Comparison of ENCODE assay signal across 16 mouse cellular contexts in the genomic region with DNA sequence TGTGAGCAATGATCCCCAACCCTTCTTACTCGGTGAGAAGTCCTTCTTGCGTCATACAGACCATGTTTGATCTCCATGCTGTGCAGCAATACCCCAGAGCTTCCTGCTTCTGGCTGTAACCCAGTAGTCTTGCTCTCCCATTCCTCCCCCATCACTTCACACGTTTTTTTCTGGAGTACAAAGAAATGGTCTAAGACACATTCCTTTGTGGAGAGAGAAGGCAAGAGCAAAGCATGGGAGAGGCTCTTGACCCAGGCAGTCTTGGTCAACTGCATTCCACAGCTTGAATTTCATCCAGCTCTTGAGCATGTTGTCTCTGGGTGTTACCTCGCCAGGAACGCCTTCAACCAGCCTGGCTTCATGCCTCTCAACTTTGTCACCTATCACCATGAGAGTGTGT. TPM values are rescaled to one million over a fixed set of nuclear protein-coding genes. Genes with fewer than 3 reads are reported as not detected.
DNase-seq lines count a peak whose midpoint lies in the region; ATAC-seq and TF ChIP-seq lines count a peak whose summit lies in the region.
"Had no signal": no experiment of that assay in that cellular context is flagged by ENCODE, and none has a peak within 500 bp of the region (broad histone marks: within the 10 kb centered on the region; RNA-seq: fewer than 3 reads in every experiment).

No protein-coding gene starts in this region.

- H3K9ac ChIP-seq in kidney, postnatal 0 days (ENCODE audit: low read depth, low read length), result no peak overlapping the region
- no peak overlapping the region for H3K9ac ChIP-seq in kidney, embryonic 14.5 days (ENCODE audit: low read depth, low read length)
- no peak overlapping the region for H3K9ac ChIP-seq in stomach, embryonic 16.5 days (ENCODE audit: low read length)
- H3K9ac ChIP-seq: limb, embryonic 13.5 days had no signal

- no peak for TF ChIP-seq CTCF in kidney, postnatal 0 days (IDR thresholded peaks at IDR 0.05; ENCODE audit: low read depth)
- no peak for TF ChIP-seq CTCF in gastrocnemius, adult 2 months (IDR thresholded peaks at IDR 0.05)

- H3K4me1 ChIP-seq in kidney, postnatal 0 days (replicated peaks; ENCODE audit: insufficient read depth, low read length), result no peaks in the 10 kb centered on the region
- H3K4me1 ChIP-seq in kidney, embryonic 14.5 days (ENCODE audit: control insufficient read depth, insufficient read depth, low read length), result no peaks in the 10 kb centered on the region
- no peaks in the 10 kb centered on the region; the same call in 1 of the 2 replicates for H3K4me1 ChIP-seq in stomach, embryonic 16.5 days (ENCODE audit: control insufficient read depth, insufficient read depth, low read length)

- no peak overlapping the region for H3K4me2 ChIP-seq in kidney, postnatal 0 days (ENCODE audit: low read length)
- H3K4me2 ChIP-seq in kidney, embryonic 14.5 days (replicated peaks; ENCODE audit: low read depth, low read length), result no peak overlapping the region
- H3K4me2 ChIP-seq in stomach, embryonic 16.5 days (ENCODE audit: low read depth, low read length), result no peak overlapping the region
- H3K4me2 ChIP-seq: limb, embryonic 13.5 days had no signal

- no peaks in the 10 kb centered on the region for H3K27me3 ChIP-seq in kidney, postnatal 0 days (ENCODE audit: insufficient read depth, low read length)
- no peaks in the 10 kb centered on the region for H3K27me3 ChIP-seq in kidney, embryonic 14.5 days (ENCODE audit: control insufficient read depth, insufficient read depth, low read length)
- H3K27me3 ChIP-seq in stomach, embryonic 16.5 days (ENCODE audit: control insufficient read depth, insufficient read depth, low read length), result no peaks in the 10 kb centered on the region
- H3K27me3 ChIP-seq: limb, embryonic 13.5 days had no signal

- H3K36me3 ChIP-seq in kidney, postnatal 0 days (ENCODE audit: insufficient read depth, low read length), result no peaks in the 10 kb centered on the region
- H3K36me3 ChIP-seq in kidney, embryonic 14.5 days (ENCODE audit: control insufficient read depth, insufficient read depth, low read length), result no peaks in the 10 kb centered on the region
- no peaks in the 10 kb centered on the region for H3K36me3 ChIP-seq in stomach, embryonic 16.5 days (ENCODE audit: control insufficient read depth, insufficient read depth, low read length)
- H3K36me3 ChIP-seq: G1E; hindbrain, embryonic 10.5 days; limb, embryonic 13.5 days had no signal

- no peak overlapping the region for H3K27ac ChIP-seq in kidney, postnatal 0 days
- no peak overlapping the region for H3K27ac ChIP-seq in kidney, embryonic 14.5 days (ENCODE audit: low read depth, low read length)
- no peak overlapping the region for H3K27ac ChIP-seq in stomach, embryonic 16.5 days (ENCODE audit: low read length)
- H3K27ac ChIP-seq in gastrocnemius, adult 2 months, result no peak overlapping the region
- H3K27ac ChIP-seq: hindbrain, embryonic 10.5 days; limb, embryonic 13.5 days; macrophage had no signal

- H3K4me3 ChIP-seq in kidney, postnatal 0 days (replicated peaks; ENCODE audit: low read depth, low read length), result no peak overlapping the region
- H3K4me3 ChIP-seq in kidney, embryonic 14.5 days (ENCODE audit: low read length), result no peak overlapping the region
- H3K4me3 ChIP-seq in stomach, embryonic 16.5 days (replicated peaks; ENCODE audit: low read length), result no peak overlapping the region
- no peak overlapping the region for H3K4me3 ChIP-seq in gastrocnemius, adult 2 months
- H3K4me3 ChIP-seq: hindbrain, embryonic 10.5 days; limb, embryonic 13.5 days had no signal

- no peaks in the 10 kb centered on the region for H3K9me3 ChIP-seq in kidney, postnatal 0 days (replicated peaks; ENCODE audit: low read length)
- H3K9me3 ChIP-seq in kidney, embryonic 14.5 days (ENCODE audit: control insufficient read depth, low read length), result no peaks in the 10 kb centered on the region
- no peaks in the 10 kb centered on the region for H3K9me3 ChIP-seq in stomach, embryonic 16.5 days (replicated peaks; ENCODE audit: control insufficient read depth, low read length)
- H3K9me3 ChIP-seq: G1E; hindbrain, embryonic 10.5 days; limb, embryonic 13.5 days had no signal

- DNase-seq in kidney, postnatal 0 days (ENCODE audit: low spot score), result peak; percentile 69
- peak; percentile 79 for DNase-seq in adipocyte (ENCODE audit: low spot score)
- peak; percentile 83 for DNase-seq in lung, postnatal 10 days
- no peak for DNase-seq in gastrocnemius, adult 2 months
- DNase-seq in gastrocnemius, postnatal 14 days, result no peak
- no peak for DNase-seq in right cerebral cortex, adult 18-20 months
- DNase-seq: cerebellum, postnatal 25 days had no signal

- intact Hi-C loops in gastrocnemius, adult 2 months (cut with DNase I), result no loop called here
- intact Hi-C loops in gastrocnemius, postnatal 14 days (cut with DNase I; ENCODE audit: low total_unique reads), result no loop called here

- WGBS in kidney, postnatal 0 days, result 50% methylated on average over 5 of the region's 5 CpGs
- WGBS in kidney, embryonic 14.5 days, result 70% methylated on average over 5 of the region's 5 CpGs
- WGBS in stomach, embryonic 16.5 days, result 61% methylated on average over 5 of the region's 5 CpGs

- no peak for ATAC-seq in kidney, postnatal 0 days (replicated peaks; ENCODE audit: low FRiP score, low read depth)
- ATAC-seq in kidney, embryonic 14.5 days (ENCODE audit: low FRiP score, low TSS enrichment), result no peak
- peak; percentile 53; the same call in 1 of the 2 replicates for ATAC-seq in stomach, embryonic 16.5 days (ENCODE audit: insufficient read depth, low FRiP score)

RNA-seq across cellular contexts. Expression of a gene that starts 39.9 kb away (rescaled TPM):
- 3.6 and 3.9 TPM in 2 replicates for polyA plus RNA-seq in kidney, postnatal 0 days (2015; fragmentation: Nextera tagmentation; extraction: Ambion mirVana)
- 2.0 and 3.2 TPM in 2 replicates for polyA plus RNA-seq in kidney, embryonic 14.5 days (2014; fragmentation: Nextera tagmentation; extraction: Ambion mirVana)
- 6.9 and 11.2 TPM in 2 replicates for polyA plus RNA-seq in stomach, embryonic 16.5 days (2015; fragmentation: Nextera tagmentation; extraction: Ambion mirVana)
- 1 to 10 TPM; 2.2 to 5.4 TPM for total RNA-seq in gastrocnemius, adult 2 months (2021)
- 1 to 10 TPM; 9.7 to 9.8 TPM for total RNA-seq in gastrocnemius, postnatal 14 days (2021)
- total RNA-seq: G1E had no signal
- polyA plus RNA-seq: G1E had no signal

RNA-seq across cellular contexts. Expression of a gene that starts 56.5 kb away (rescaled TPM):
- 0.77 and 1.0 TPM in 2 replicates for polyA plus RNA-seq in kidney, postnatal 0 days (2015; fragmentation: Nextera tagmentation; extraction: Ambion mirVana)
- 1.6 and 1.7 TPM in 2 replicates for polyA plus RNA-seq in kidney, embryonic 14.5 days (2014; fragmentation: Nextera tagmentation; extraction: Ambion mirVana)
- 1.3 and 3.2 TPM in 2 replicates for polyA plus RNA-seq in stomach, embryonic 16.5 days (2015; fragmentation: Nextera tagmentation; extraction: Ambion mirVana)
- total RNA-seq in gastrocnemius, adult 2 months (2021), result not detected
- total RNA-seq in gastrocnemius, postnatal 14 days (2021), result under 1 TPM in 1 of 2 experiments, not detected in 1; 0.72 TPM
- total RNA-seq: G1E; left cerebral cortex, adult 8-10 months; midbrain, postnatal 0 days had no signal
- polyA plus RNA-seq: G1E; macrophage; small intestine, adult 2 months had no signal

Comparison
In these comparisons a context has a peak if more than half of its experiments do, and no peak if none do; other contexts are left out.
1. DNase-seq: peak in kidney, postnatal 0 days (single experiment), adipocyte (single experiment) and lung, postnatal 10 days (single experiment); none in gastrocnemius, adult 2 months (single experiment), gastrocnemius, postnatal 14 days (single experiment) and right cerebral cortex, adult 18-20 months (single experiment).